Mouse (Mus musculus) thymus, adult 2 months (tissue): ENCODE data around the gene Sema4d. TPM values are rescaled to one million over a fixed set of nuclear protein-coding genes. Genes with fewer than 3 reads are reported as not detected.
"Not testable (repeated sequence)": the region's sequence is repeated elsewhere in the genome, so short reads cannot be mapped to it uniquely, and the experiment has no call there.

Experiments used
- DNase-seq: peaks from one replicate; pipeline ENCODE4 v3.0.0; 2021
- H3K27ac ChIP-seq: fragments of 200-500 bp; 2 replicates; pipeline ENCODE4 v1.5.1; 2012; ENCODE audit warnings: low read length, control low read depth; ENCODE audit not compliant: control insufficient read depth, insufficient read depth
- H3K27me3 ChIP-seq: fragments of 200-500 bp; 2 replicates; pipeline ENCODE4 v1.6.1; 2012; ENCODE audit warnings: mild to moderate bottlenecking, low read length, moderate library complexity, mixed read lengths; ENCODE audit not compliant: control insufficient read depth, insufficient read depth
- H3K36me3 ChIP-seq: fragments of 200-500 bp; 2 replicates; pipeline ENCODE4 v1.6.1; 2012; ENCODE audit warnings: mild to moderate bottlenecking, low read length, moderate library complexity; ENCODE audit not compliant: control insufficient read depth, insufficient read depth
- H3K4me1 ChIP-seq: fragments of 200-500 bp; replicated peaks from 2 replicates; pipeline ENCODE4 v1.6.1; 2012; ENCODE audit warnings: low read length; ENCODE audit not compliant: control insufficient read depth, insufficient read depth
- H3K4me3 ChIP-seq: fragments of 200-500 bp; 2 replicates; pipeline ENCODE4 v1.5.1; 2012; ENCODE audit warnings: mild to moderate bottlenecking, low read length, control low read depth, moderate library complexity; ENCODE audit not compliant: control insufficient read depth, insufficient read depth
- CTCF ChIP-seq: fragments of 200-500 bp; IDR thresholded peaks from 2 replicates; pipeline ENCODE4 v1.5.1; 2012; ENCODE audit warnings: mild to moderate bottlenecking, control low read depth, low read length, moderate library complexity, borderline replicate concordance; ENCODE audit not compliant: control insufficient read depth, poor library complexity, insufficient read depth; ENCODE audit errors: extremely low read depth
- POLR2A ChIP-seq: fragments of 200-500 bp; IDR thresholded peaks from 2 replicates; pipeline ENCODE4 v1.6.1; 2012; ENCODE audit warnings: mild to moderate bottlenecking, low read length, control low read depth, moderate library complexity; ENCODE audit not compliant: control insufficient read depth, poor library complexity, insufficient read depth; ENCODE audit errors: extremely low read depth
- WGBS: fragments of 180-500 bp; shearing (Covaris S2); methylation state at CpG from one replicate; pipeline ENCODE4 v1.1.7; 2018; 5-methylcytosine and 5-hydroxymethylcytosine counted together
- polyA plus RNA-seq: library from polyadenylated mRNA; depleted of rRNA; stranded (reverse); fragments of >200 nt; gene quantifications from 2 replicates; pipeline ENCODE4 v1.2.3, GENCODE M21; 2012

Sema4d gene
- polyA plus RNA-seq, 1 experiment, result 156 TPM

DNA sequence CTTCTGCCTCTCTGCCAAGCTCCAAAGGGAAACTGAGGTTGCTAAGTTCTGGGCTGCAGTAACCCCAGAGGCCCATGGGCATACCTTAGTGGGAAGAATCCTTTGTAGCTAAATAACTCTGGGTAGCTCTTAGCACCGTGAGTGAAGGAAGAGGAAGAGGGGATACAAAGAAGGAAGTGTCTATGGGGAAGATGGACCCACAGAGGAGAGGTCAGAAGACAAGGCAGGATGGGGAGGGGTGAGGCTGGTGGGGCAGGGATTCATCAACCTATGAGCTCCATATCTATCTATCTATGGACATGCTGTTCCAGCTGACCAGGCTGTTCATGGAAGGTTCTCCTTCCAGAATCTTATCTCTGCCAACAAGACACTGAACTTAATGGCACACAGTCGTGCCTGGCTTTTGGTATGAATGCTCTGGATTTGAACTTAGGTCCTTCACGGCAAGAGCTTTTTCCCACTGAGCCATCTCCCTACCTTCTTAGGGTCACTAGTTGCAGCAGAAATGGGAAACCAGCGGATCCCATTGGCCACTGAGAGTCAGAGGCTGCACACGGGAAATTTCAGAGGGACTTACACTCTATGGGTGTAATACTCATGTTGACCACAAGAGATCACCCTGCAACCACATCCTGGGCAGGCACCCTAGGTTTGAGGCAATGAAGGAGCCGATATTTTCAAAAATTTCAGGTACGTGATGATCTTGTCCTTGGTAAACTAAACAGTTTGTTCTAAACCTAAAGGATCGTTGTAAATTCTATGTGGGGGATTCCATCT, 45.9 kb upstream of the Sema4d start:
- no peak for TF ChIP-seq CTCF
- DNase-seq, result peak; percentile 49
- no peaks in the 10 kb centered on the region; the same call in 1 of the 2 replicates for H3K27me3 ChIP-seq
- H3K4me3 ChIP-seq, result no peak overlapping the region
- H3K36me3 ChIP-seq, result no peaks in the 10 kb centered on the region
- peaks cover 12% of the 10 kb centered on the region for H3K4me1 ChIP-seq
- WGBS, result 11% methylated on average over 8 of the region's 8 CpGs
- no peak overlapping the region for H3K27ac ChIP-seq

DNA sequence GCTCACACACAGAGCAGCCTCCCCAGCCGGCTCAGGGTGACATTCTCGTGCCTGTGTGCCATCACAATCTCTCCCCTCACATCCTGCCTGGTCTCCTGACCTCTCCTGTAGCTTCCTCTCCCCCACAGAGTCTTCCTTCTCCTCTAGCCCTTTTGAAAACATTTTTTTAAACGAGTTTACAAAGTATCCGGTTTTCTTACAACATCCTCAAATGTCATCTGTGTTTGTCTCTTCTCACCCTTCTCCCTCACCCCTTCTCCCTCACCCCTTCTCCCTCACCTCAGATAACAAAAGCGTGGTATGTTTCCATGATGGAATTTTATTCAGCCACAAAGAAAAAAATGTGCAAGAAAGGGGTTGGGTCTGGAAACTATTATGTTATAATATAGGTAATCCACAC, 43.9 kb upstream of the Sema4d start:
- no peak for TF ChIP-seq CTCF
- no peak for TF ChIP-seq POLR2A
- WGBS, result 11% methylated on average over 5 of the region's 5 CpGs
- Histone ChIP-seq H3K36me3 (no peaks in the 10 kb centered on the region), H3K27ac (no peak overlapping the region), H3K4me1 (peaks cover 5% of the 10 kb centered on the region; the same call in 1 of the 2 replicates), H3K4me3 (no peak overlapping the region), H3K27me3 (no peaks in the 10 kb centered on the region; the same call in 1 of the 2 replicates)
- no peak for DNase-seq

DNA sequence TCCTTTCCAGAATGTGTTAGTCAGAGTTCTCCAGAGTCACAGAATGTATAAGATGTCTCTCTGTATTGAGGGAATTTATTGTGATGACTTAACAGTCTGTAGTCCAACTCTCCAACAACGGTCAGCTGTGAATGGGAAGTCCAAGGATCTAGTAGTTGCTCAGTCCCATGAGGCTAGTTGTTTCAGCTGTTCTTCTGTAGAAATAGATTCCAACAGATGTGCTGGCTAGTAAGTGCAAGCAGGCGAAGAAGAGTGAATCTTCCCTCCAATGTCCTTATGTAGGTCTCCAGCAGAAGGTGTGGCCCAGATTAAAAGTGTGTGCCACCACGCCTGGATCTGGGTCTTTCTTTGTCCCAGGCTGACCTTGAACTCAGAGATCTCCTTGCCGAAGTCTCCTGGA, 41.7 kb upstream of the Sema4d start:
- not testable (repeated sequence) for H3K4me1 ChIP-seq, H3K27me3 ChIP-seq, H3K27ac ChIP-seq, DNase-seq, H3K36me3 ChIP-seq, H3K4me3 ChIP-seq
- 96% methylated on average over 4 of the region's 4 CpGs for WGBS

DNA sequence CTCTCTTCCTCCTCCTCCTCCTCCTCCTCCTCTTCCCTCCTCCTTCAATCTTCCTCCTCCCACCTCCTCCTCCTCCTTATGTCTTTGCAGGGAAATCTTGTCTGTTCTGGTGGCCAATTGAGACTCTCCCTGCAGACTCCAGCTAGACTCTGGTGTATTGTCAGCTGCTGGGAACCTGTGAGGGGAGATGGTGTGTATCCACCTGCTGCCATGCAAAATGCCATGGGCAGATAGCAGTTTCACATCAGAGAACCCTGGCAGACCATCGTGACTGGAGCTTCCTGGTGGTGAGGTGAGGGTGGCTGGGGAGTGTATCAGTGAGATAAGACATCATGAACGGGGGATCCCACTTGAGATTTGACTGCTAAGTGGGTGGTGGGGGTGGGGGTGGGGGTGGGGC, 41.0 kb upstream of the Sema4d start:
- no peak overlapping the region for H3K4me3 ChIP-seq
- H3K27ac ChIP-seq, result no peak overlapping the region
- DNase-seq, result no peak
- no peaks in the 10 kb centered on the region for H3K36me3 ChIP-seq
- H3K27me3 ChIP-seq, result no peaks in the 10 kb centered on the region
- TF ChIP-seq CTCF (no peak), POLR2A (no peak)
- 18% methylated on average over 2 of the region's 2 CpGs for WGBS
- peaks cover 5% of the 10 kb centered on the region; the same call in 1 of the 2 replicates for H3K4me1 ChIP-seq

DNA sequence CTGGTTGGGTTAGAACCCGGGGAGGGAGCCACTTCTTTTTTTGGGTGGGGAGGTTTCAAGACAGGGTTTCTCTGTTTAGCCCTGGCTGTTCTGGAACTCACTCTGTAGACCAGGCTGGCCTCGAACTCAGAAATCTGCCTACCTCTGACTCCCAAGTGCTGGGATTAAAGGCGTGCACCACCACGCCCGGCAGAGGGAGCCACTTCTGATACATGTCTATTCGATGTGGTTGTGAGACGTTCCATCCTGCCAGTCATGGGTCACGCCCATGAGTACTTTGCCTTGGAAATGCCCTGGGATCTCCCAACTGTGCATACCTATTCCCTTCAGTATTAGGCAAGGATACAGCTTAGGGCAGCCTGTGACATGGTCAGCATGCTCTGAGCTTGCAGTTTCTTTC, 40.5 kb upstream of the Sema4d start:
- not testable (repeated sequence) for H3K4me3 ChIP-seq, H3K27me3 ChIP-seq, H3K36me3 ChIP-seq, H3K4me1 ChIP-seq, H3K27ac ChIP-seq
- WGBS, result 68% methylated on average over 8 of the region's 8 CpGs
- peak; percentile 37 for DNase-seq

DNA sequence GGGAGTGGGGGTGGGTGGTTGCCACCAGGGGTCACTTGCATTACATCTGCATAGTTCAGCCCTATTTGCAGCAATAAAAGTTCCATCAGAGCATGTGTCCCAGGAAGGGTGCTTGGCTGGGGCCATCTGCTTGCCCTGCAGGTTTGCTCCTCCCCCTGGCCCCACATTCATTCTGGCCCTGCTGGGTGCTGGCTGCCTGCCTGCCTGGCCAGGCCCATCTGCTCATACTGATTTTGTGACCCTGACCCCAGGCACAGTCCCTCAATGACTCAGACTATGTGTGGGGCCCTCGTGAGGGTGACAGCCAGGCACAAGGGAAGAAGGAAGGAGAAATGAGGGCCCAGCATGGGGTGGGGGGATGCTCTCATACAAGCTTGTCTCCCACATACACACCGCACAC, 40.1 kb upstream of the Sema4d start:
- Histone ChIP-seq H3K4me1 (peaks cover 5% of the 10 kb centered on the region; the same call in 1 of the 2 replicates), H3K27me3 (no peaks in the 10 kb centered on the region), H3K4me3 (no peak overlapping the region), H3K27ac (no peak overlapping the region), H3K36me3 (no peaks in the 10 kb centered on the region)
- WGBS, result 68% methylated on average over 2 of the region's 2 CpGs
- no peak for DNase-seq
- no peak for TF ChIP-seq CTCF
- no peak for TF ChIP-seq POLR2A

DNA sequence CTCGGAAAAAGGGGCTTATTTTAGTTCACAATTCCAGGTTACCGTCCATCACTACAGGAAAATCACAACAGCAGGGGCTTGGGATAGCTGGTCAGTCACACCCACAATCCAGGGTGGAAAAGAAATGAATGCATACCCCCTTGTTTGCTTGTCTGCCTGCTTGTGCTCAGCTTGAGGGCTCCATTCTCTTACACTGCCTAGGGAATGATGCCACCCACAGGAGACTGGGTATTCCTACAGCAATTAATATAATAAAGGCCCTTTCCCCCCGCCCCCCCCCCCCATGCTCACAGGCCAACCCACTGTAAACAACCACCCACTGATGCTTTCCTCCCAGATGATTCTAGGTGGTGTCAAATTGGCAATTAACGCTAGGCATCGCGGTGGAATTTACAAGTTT, 38.9 kb upstream of the Sema4d start:
- H3K4me1 ChIP-seq, result peaks cover 5% of the 10 kb centered on the region; the same call in 1 of the 2 replicates

More for the DNA sequence above, 38.9 kb upstream of the Sema4d start:
- H3K4me3 ChIP-seq, result no peak overlapping the region
- H3K36me3 ChIP-seq, result no peaks in the 10 kb centered on the region
- H3K27me3 ChIP-seq, result no peaks in the 10 kb centered on the region
- no peak overlapping the region for H3K27ac ChIP-seq
- TF ChIP-seq CTCF (no peak), POLR2A (no peak)
- 93% methylated on average over 6 of the region's 6 CpGs for WGBS
- DNase-seq, result no peak
